Mouse (Mus musculus): ENCODE measurements around the gene Kctd12. TPM values are rescaled to one million over a fixed set of nuclear protein-coding genes. Genes with fewer than 3 reads are reported as not detected.

The Kctd12 gene
- polyA plus RNA-seq, 1 experiment from 2014 or later = 35.3 TPM

DNA sequence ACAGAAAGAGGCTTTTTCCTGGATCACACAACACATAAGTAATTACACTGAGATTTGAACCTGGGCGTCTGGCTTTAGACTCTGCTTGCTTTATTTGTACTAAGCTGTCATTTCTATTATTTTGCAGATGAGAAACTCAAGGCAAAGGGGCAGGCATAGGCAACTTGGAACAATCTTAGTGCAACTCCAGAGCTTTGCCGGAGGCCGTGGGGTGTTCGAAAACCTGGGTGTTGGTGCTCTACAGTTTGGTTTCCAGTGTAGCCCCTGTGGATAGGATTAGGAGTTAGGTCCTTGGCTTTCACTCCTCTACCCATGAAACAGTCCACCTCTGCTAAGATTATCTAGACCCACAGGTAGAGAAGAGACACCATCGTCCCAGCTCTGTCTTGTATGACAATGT lies 5.2 kb upstream of the Kctd12 start:
- Histone ChIP-seq H3K4me1 (peaks cover 6% of the 10 kb centered on the region; the same call in 1 of the 2 replicates), H3K9me3 (no peaks in the 10 kb centered on the region), H3K4me2 (replicated peaks) (no peak overlapping the region), H3K9ac (no peak overlapping the region), H3K36me3 (no peaks in the 10 kb centered on the region), H3K4me3 (no peak overlapping the region), H3K27ac (no peak overlapping the region), H3K27me3 (no peaks in the 10 kb centered on the region)
- 81% methylated on average over 5 of the region's 5 CpGs for WGBS
- ATAC-seq (ENCODE audit: insufficient number of reproducible peaks, insufficient read depth, low FRiP score, low TSS enrichment) = no peak

DNA sequence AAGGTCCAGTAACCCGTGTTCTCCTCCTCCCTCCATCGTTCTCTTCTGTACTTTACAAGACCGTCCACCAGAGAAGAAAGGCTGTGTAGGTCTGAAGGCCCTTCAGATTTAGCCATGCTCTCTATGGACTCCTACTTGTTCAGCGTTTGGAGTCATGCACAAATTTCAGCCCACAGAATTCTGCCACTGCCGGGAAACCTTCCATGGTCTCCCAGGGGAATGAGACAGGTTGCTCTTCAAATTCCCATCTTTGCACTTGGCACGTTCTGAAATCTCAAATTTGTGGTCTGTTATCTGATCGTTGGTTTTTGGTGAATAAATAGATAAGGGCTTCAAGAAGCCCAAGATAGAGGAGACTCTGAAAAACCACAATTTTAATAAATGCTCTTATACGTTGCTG lies 1.2 kb upstream of the Kctd12 start:
- ATAC-seq (ENCODE audit: insufficient number of reproducible peaks, insufficient read depth, low FRiP score, low TSS enrichment) = no peak
- Histone ChIP-seq H3K27me3 (no peaks in the 10 kb centered on the region), H3K9ac (no peak overlapping the region), H3K4me2 (replicated peaks) (0 out of 2 replicates have a peak overlapping the region, but pooled peaks have one; percentile 86), H3K4me3 (no peak overlapping the region), H3K4me1 (peaks cover under 1% of the 10 kb centered on the region; the same call in 1 of the 2 replicates), H3K27ac (no peak overlapping the region), H3K9me3 (no peaks in the 10 kb centered on the region), H3K36me3 (no peaks in the 10 kb centered on the region)
- 77% methylated on average over 8 of the region's 8 CpGs for WGBS

DNA sequence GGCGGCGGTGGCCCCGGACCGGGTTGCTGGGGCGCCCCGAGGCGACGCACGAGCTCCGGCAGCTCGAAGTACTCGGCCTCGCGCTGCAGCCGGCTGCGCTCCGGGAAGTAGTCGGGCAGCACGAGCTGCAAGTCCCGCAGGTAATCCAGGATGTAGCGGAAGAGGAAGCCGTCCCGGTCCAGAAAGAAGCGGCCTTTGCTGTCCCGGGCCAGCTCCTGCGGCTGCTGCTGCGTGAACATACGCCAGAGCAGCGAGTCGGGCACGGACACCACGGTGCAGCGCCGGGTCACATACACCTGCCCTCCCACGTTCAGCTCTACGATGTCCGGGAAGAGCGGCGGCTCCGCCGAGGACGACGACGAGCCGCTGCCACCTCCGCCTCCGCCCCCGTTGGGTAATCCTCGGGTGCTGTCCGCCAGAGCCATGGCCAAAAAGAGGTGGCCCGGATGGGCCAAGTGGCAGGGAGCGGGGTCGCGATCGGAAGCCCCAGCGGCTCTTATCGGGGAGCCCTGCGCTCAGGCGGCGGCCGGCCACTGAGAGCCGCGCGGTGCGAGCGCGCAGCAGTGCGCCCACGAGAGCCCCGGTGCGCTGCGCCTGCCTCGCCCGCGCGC lies 316 bp downstream of the Kctd12 start:
- Histone ChIP-seq H3K4me2 (replicated peaks) (peak overlapping the region; percentile 86), H3K4me3 (peak overlapping the region; percentile 74), H3K9ac (peak overlapping the region; percentile 83), H3K4me1 (peaks cover 3% of the 10 kb centered on the region; the same call in 1 of the 2 replicates), H3K9me3 (no peaks in the 10 kb centered on the region), H3K27me3 (no peaks in the 10 kb centered on the region), H3K27ac (peak overlapping the region; percentile 85), H3K36me3 (no peaks in the 10 kb centered on the region)
- under 1% methylated on average over 72 of the region's 76 CpGs for WGBS
- ATAC-seq (ENCODE audit: insufficient number of reproducible peaks, insufficient read depth, low FRiP score, low TSS enrichment) = peak; percentile 12; the same call in 1 of the 2 replicates

DNA sequence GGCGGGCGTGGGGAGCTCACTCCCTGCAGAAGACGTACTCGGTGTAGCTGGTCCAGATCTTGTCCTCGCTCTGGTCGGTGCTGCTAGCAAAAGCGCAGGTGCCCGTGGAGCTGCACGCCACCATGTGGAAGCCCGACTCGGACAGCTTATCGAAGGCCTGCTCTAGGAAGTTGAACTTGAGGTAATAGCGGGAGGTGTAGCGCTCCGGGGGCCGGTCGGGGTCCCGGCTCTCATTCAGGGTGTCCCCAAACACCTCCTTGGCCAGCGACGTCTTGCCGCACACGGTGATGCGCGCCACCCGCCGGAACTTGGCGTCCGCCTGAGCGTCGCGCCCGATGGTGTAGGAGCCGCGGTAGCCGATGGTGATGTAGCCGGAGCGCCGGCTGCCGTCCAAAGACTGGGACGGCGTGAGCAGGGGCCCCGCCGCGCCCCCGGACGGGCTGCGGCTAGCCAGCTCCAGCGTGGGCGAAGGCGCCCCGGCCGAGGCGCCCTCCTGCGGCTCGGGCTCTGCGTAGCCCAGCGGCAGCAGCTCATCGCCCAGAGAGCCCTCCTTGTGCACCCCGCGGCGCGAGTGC lies 909 bp downstream of the Kctd12 start:
- Histone ChIP-seq H3K4me3 (peak overlapping the region; percentile 74), H3K4me1 (peaks cover 3% of the 10 kb centered on the region; the same call in 1 of the 2 replicates), H3K36me3 (no peaks in the 10 kb centered on the region), H3K27ac (peak overlapping the region; percentile 85), H3K9me3 (no peaks in the 10 kb centered on the region), H3K27me3 (no peaks in the 10 kb centered on the region), H3K4me2 (replicated peaks) (peak overlapping the region; percentile 86), H3K9ac (peak overlapping the region; percentile 83)
- peak; percentile 31; the same call in 1 of the 2 replicates for ATAC-seq (ENCODE audit: insufficient number of reproducible peaks, insufficient read depth, low FRiP score, low TSS enrichment)
- WGBS = under 1% methylated on average over 62 of the region's 62 CpGs

DNA sequence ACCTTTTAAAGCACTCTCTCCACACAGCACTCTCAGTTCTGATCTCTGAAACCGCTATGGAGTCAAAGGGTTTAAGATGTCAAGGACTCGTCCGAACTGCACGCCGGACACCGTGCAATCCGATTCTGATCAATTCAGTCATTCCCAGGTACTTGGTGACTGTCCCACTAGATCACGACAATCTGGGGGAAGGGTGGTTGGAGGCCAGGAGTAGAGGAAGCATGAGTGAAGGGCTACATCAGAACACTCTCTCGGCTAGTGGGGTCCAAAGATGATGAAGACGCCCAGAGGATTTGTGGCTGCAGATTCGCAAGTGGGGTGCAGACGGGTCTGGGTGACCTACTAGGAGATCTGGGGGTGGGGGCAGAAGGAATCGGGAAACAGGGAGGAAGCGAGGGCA lies 1.5 kb downstream of the Kctd12 start:
- peaks cover 3% of the 10 kb centered on the region; the same call in 1 of the 2 replicates for H3K4me1 ChIP-seq
- no peaks in the 10 kb centered on the region for H3K9me3 ChIP-seq
- ATAC-seq (ENCODE audit: insufficient number of reproducible peaks, insufficient read depth, low FRiP score, low TSS enrichment) = no peak
- 6% methylated on average over 14 of the region's 14 CpGs for WGBS
- H3K4me2 ChIP-seq (replicated peaks) = peak overlapping the region; percentile 86
- no peaks in the 10 kb centered on the region for H3K36me3 ChIP-seq
- peak overlapping the region; percentile 85 for H3K27ac ChIP-seq
- peak overlapping the region; percentile 74 for H3K4me3 ChIP-seq
- peak overlapping the region; percentile 83 for H3K9ac ChIP-seq
- H3K27me3 ChIP-seq = no peaks in the 10 kb centered on the region

DNA sequence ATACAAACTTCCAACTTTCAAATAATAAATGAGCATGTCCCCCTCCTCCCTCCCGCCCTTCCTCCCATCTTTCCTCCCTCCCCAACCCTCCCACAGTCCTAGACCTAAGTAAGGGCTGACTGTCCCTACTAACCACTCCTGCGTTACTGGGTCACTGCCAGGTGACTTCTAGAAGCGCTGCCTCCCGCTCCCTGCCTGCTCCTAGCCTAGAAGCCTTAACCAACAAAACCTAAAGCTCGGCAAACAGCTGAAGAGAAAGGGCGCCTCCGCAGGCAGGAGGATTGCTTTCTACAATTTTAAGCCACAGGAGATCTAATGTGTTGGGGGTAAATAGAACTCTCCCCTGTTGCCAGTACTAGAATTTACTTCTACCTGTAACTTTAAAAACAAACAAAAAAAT lies 2.0 kb downstream of the Kctd12 start:
- peak overlapping the region; percentile 83 for H3K9ac ChIP-seq

DNA sequence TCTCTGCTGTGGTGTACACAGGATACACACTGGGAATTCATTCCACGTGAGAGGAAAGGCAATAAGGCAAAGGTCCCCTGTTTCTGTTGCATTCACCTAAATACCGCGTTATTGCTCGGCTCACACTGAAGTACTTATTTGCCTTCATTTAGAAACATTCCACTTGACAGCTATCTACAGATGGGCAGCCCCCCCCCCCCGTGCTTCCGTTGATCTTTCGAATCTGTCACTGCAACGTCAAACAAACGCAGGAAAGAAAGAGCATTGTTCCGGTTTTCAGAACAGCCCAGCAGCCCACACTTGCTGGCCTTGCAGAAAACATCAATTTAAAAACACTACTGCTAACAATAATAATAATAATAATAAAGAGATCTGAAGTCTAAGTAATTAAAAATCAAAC lies 2.6 kb downstream of the Kctd12 start:
- H3K9ac ChIP-seq = peak overlapping the region; percentile 45
- H3K4me1 ChIP-seq = peaks cover 3% of the 10 kb centered on the region; the same call in 1 of the 2 replicates
- H3K4me3 ChIP-seq = peak overlapping the region; percentile 37
- H3K27me3 ChIP-seq = no peaks in the 10 kb centered on the region
- no peak overlapping the region for H3K27ac ChIP-seq
- WGBS = 20% methylated on average over 10 of the region's 10 CpGs
- no peaks in the 10 kb centered on the region for H3K9me3 ChIP-seq
- no peak for ATAC-seq (ENCODE audit: insufficient number of reproducible peaks, insufficient read depth, low FRiP score, low TSS enrichment)
- H3K36me3 ChIP-seq = no peaks in the 10 kb centered on the region
- peak overlapping the region; percentile 51 for H3K4me2 ChIP-seq (replicated peaks)

More for the DNA sequence above, 2.0 kb downstream of the Kctd12 start:
- H3K4me3 ChIP-seq = peak overlapping the region; percentile 74
- ATAC-seq (ENCODE audit: insufficient number of reproducible peaks, insufficient read depth, low FRiP score, low TSS enrichment) = no peak
- H3K4me1 ChIP-seq = peaks cover 3% of the 10 kb centered on the region; the same call in 1 of the 2 replicates
- WGBS = 7% methylated on average over 7 of the region's 7 CpGs
- H3K27ac ChIP-seq = no peak overlapping the region; the same call in 1 of the 2 replicates
- no peaks in the 10 kb centered on the region for H3K36me3 ChIP-seq
- no peaks in the 10 kb centered on the region for H3K27me3 ChIP-seq
- H3K9me3 ChIP-seq = no peaks in the 10 kb centered on the region
- peak overlapping the region; percentile 86 for H3K4me2 ChIP-seq (replicated peaks)

DNA sequence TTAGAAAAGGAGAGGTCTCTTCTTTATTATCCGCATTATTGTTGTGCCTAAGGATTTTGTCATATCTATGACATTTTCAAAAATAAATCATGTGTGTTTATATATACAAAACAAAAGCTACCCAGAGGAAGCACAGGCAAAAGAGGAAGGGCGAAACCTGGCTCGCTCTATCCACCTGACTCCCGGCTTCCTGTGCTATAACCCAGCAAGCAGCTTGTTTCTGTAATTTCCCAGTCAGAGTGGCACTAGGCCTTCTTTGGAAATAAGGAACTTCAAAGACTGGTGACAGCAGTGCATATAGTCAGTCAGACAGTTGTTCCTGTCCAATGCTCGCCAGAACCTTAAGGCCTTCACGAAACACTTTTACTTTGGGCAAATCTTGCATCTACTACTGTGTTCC lies 6.6 kb downstream of the Kctd12 start:
- no peaks in the 10 kb centered on the region for H3K27me3 ChIP-seq
- WGBS = 91% methylated on average over 6 of the region's 6 CpGs
- H3K36me3 ChIP-seq = no peaks in the 10 kb centered on the region
- no peak overlapping the region for H3K4me3 ChIP-seq
- H3K27ac ChIP-seq = no peak overlapping the region
- no peak for ATAC-seq (ENCODE audit: insufficient number of reproducible peaks, insufficient read depth, low FRiP score, low TSS enrichment)
- no peak overlapping the region for H3K4me2 ChIP-seq (replicated peaks)
- no peaks in the 10 kb centered on the region for H3K9me3 ChIP-seq
- H3K4me1 ChIP-seq = peaks cover 3% of the 10 kb centered on the region; the same call in 1 of the 2 replicates
- H3K9ac ChIP-seq = no peak overlapping the region

DNA sequence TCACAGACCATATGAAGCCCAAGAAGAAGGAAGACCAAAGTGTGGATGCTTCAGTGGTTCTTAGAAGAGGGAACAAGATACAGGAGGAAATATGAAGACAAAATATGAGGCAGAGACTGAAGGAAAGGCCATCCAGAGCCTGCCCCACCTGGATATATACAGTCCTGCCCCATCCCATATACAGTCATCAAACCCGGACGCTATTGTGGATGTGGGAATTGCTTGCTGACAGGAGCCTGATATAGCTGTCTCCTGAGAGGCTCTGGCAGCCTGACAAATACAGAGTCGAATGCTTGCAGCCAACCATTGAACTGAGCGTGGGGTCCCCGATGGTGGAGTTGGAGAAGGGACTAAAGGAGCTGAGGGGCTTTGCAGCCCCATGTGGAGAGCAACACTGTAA lies 13.6 kb downstream of the Kctd12 start:
- ATAC-seq (ENCODE audit: insufficient number of reproducible peaks, insufficient read depth, low FRiP score, low TSS enrichment) = no peak
- Histone ChIP-seq H3K4me3 (no peak overlapping the region), H3K9ac (no peak overlapping the region), H3K9me3 (no peaks in the 10 kb centered on the region), H3K27ac (no peak overlapping the region), H3K27me3 (no peaks in the 10 kb centered on the region), H3K36me3 (no peaks in the 10 kb centered on the region), H3K4me2 (replicated peaks) (no peak overlapping the region), H3K4me1 (no peaks in the 10 kb centered on the region)
- 69% methylated on average over 5 of the region's 5 CpGs for WGBS

DNA sequence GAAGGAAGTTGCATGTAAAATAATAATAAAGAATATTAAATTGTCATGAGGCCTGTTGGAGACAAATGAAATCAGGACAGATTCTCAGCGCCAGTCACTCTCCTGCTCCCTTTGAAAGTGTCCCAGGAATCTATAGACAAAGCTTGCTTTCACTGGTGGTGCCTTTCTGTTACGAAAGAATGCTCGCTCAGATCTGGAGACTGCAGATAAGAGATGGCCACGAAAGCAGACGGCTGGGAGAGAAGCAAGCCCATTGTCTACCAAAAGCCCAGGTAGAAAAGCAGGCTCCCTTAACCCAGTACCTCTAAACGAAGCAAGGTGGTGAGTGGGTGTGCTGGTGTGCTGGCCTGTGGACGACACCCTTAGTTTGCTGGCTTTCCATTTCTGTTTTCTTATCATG lies 16.2 kb downstream of the Kctd12 start:
- Histone ChIP-seq H3K9me3 (no peaks in the 10 kb centered on the region), H3K9ac (no peak overlapping the region), H3K27ac (no peak overlapping the region), H3K4me2 (replicated peaks) (no peak overlapping the region), H3K4me1 (no peaks in the 10 kb centered on the region), H3K27me3 (no peaks in the 10 kb centered on the region), H3K36me3 (no peaks in the 10 kb centered on the region), H3K4me3 (no peak overlapping the region)
- no peak for ATAC-seq (ENCODE audit: insufficient number of reproducible peaks, insufficient read depth, low FRiP score, low TSS enrichment)
- 56% methylated on average over 7 of the region's 7 CpGs for WGBS

DNA sequence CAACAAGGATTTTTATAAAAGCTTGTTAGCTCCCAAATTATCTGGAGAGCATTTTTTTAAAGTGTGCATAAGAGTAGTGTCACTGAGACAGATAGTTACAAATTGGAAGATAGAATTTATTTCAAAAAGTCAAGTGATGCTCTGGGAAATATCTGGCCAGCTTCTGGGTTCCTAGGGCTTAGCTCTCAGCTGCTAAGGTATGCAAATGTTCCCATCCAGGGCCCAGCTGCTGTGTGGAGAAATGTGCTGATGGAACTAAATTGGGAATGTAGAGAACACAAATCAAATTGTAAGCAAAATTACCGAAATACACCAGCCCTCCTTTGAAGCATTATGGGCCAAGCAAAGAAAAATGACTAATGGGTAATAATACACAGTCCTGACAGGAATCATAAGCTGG lies 16.6 kb downstream of the Kctd12 start:
- Histone ChIP-seq H3K27ac (no peak overlapping the region), H3K4me1 (no peaks in the 10 kb centered on the region), H3K4me2 (replicated peaks) (no peak overlapping the region), H3K27me3 (no peaks in the 10 kb centered on the region), H3K36me3 (no peaks in the 10 kb centered on the region), H3K9me3 (no peaks in the 10 kb centered on the region), H3K4me3 (no peak overlapping the region), H3K9ac (no peak overlapping the region)
- no peak for ATAC-seq (ENCODE audit: insufficient number of reproducible peaks, insufficient read depth, low FRiP score, low TSS enrichment)
- WGBS = 83% methylated on average over 1 of the region's 1 CpGs

DNA sequence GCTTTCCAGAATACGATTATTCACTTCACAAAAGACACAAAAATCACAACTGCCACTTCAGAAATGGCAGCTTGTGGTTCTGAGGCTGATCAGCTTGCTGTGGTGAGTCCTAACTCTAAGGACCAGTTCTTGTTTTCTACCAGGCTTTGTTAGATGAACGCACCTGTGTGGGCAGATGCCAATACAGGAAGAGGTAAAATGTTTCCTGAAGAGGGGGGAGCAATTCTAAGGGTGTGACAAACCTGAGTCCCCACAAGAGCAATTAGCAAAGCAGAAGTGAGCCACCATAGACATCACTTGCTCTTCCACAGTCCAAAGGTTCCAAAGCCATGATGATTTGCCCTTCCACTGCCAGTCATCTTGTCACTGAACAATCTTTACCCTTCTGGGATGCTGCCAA lies 20.4 kb downstream of the Kctd12 start:
- no peak overlapping the region for H3K4me2 ChIP-seq (replicated peaks)
- no peaks in the 10 kb centered on the region for H3K27me3 ChIP-seq
- H3K27ac ChIP-seq = no peak overlapping the region
- WGBS = 92% methylated on average over 2 of the region's 2 CpGs
- H3K9ac ChIP-seq = no peak overlapping the region
- H3K36me3 ChIP-seq = no peaks in the 10 kb centered on the region
- no peaks in the 10 kb centered on the region for H3K4me1 ChIP-seq
- ATAC-seq (ENCODE audit: insufficient number of reproducible peaks, insufficient read depth, low FRiP score, low TSS enrichment) = no peak
- no peak overlapping the region for H3K4me3 ChIP-seq
- H3K9me3 ChIP-seq = no peaks in the 10 kb centered on the region

All from embryonic facial prominence, embryonic 12.5 days (tissue).